Mouse (Mus musculus): ENCODE data around the gene Sox6. TPM values are rescaled to one million over a fixed set of nuclear protein-coding genes. Genes with fewer than 3 reads are reported as not detected.

The Sox6 gene
- polyA plus RNA-seq, 1 experiment from 2014 or later = 149 TPM

DNA sequence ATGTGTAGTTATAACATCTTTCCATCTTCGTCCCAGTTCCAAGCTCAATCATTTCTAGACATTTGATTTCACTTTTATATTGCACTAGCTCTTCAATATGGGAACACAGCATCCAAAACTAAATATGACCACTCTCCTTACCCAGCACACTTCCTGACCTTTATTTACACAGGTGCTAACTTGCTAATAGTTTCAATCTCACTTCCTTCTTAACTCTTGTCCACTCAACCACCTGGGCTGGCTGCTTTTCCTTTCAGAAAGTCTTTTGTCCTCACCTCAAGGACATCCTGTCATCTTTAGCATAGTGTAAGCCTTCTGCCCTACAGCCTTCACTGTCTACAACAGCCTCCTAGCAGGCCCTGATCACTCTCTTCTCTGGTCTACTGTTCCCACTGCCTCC lies 520.9 kb downstream of the Sox6 start:
- no peak overlapping the region for H3K27ac ChIP-seq
- peaks cover 13% of the 10 kb centered on the region for H3K4me1 ChIP-seq
- WGBS = 94% methylated on average over 1 of the region's 1 CpGs
- H3K4me3 ChIP-seq = no peak overlapping the region
- no peaks in the 10 kb centered on the region for H3K9me3 ChIP-seq (replicated peaks)
- H3K27me3 ChIP-seq = no peaks in the 10 kb centered on the region
- no peak overlapping the region for H3K9ac ChIP-seq
- H3K4me2 ChIP-seq = no peak overlapping the region
- no peak for ATAC-seq
- no peaks in the 10 kb centered on the region for H3K36me3 ChIP-seq (ENCODE audit: poor library complexity, severe bottlenecking)

GRCm38 (mm10) chr7:115513681-115514080 lies 524.9 kb downstream of the Sox6 start:
- Histone ChIP-seq H3K4me2 (peak overlapping the region; percentile 34), H3K9me3 (replicated peaks) (no peaks in the 10 kb centered on the region), H3K27me3 (no peaks in the 10 kb centered on the region), H3K36me3 (ENCODE audit: poor library complexity, severe bottlenecking) (peaks cover 12% of the 10 kb centered on the region; the same call in 1 of the 2 replicates), H3K27ac (no peak overlapping the region; the same call in 1 of the 2 replicates), H3K9ac (no peak overlapping the region), H3K4me1 (peaks cover 13% of the 10 kb centered on the region), H3K4me3 (no peak overlapping the region)
- ATAC-seq = peak; percentile 65
- WGBS = 40% methylated on average over 8 of the region's 8 CpGs

DNA sequence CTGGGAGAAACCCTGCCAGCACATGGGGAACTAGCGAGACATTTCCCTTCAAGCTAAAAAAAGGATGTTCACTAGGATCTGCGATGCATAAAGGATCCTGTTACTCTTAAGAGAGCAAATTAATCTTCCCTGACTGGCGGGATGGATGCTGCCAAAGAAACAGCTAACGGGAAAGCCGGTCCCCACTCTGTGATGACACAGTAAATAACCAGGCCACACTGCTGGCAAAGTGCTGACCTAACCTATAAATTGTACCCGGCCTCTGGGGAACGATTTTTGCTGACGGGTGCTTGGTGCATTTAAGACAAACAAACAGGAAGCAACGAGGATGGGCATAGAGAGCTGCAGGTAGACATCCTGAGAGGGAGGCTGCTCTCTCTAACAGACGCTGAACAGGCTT lies 526.8 kb downstream of the Sox6 start:
- H3K4me3 ChIP-seq = no peak overlapping the region
- H3K4me1 ChIP-seq = peaks cover 13% of the 10 kb centered on the region
- no peak overlapping the region for H3K27ac ChIP-seq
- H3K4me2 ChIP-seq = no peak overlapping the region
- H3K36me3 ChIP-seq (ENCODE audit: poor library complexity, severe bottlenecking) = peaks cover 12% of the 10 kb centered on the region; the same call in 1 of the 2 replicates
- ATAC-seq = no peak
- WGBS = 65% methylated on average over 10 of the region's 10 CpGs
- no peaks in the 10 kb centered on the region for H3K9me3 ChIP-seq (replicated peaks)
- H3K9ac ChIP-seq = no peak overlapping the region
- no peaks in the 10 kb centered on the region for H3K27me3 ChIP-seq

DNA sequence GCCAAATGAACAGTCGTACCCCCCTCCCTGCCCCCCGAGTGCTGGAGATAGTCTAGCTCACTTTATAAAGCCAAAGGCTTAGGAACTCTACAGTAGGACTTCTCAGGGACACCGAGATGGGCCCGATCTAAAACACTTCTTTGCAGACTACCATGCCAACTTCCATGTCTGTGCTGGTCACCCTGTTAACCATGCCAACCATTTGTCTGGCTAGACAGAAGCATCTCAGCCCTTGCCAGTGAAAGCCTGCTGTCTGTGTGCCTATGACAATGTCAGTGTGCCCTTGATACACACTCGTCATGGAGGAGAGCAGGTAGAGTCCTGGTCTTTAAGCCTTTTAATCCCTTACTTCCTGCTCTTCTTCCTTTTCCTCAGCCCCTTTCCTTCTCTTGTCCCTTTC lies 527.5 kb downstream of the Sox6 start:
- peaks cover 13% of the 10 kb centered on the region for H3K4me1 ChIP-seq
- no peak overlapping the region for H3K9ac ChIP-seq
- no peak overlapping the region for H3K4me2 ChIP-seq
- no peaks in the 10 kb centered on the region for H3K27me3 ChIP-seq
- WGBS = 86% methylated on average over 5 of the region's 5 CpGs
- ATAC-seq = no peak
- no peak overlapping the region for H3K4me3 ChIP-seq
- H3K9me3 ChIP-seq (replicated peaks) = no peaks in the 10 kb centered on the region
- H3K36me3 ChIP-seq (ENCODE audit: poor library complexity, severe bottlenecking) = peaks cover 12% of the 10 kb centered on the region; the same call in 1 of the 2 replicates
- H3K27ac ChIP-seq = no peak overlapping the region

- WGBS = 56% methylated on average over 5 of the region's 5 CpGs
- no peaks in the 10 kb centered on the region for H3K9me3 ChIP-seq (replicated peaks)
- no peak overlapping the region for H3K27ac ChIP-seq
- peaks cover 12% of the 10 kb centered on the region; the same call in 1 of the 2 replicates for H3K36me3 ChIP-seq (ENCODE audit: poor library complexity, severe bottlenecking)
- H3K4me1 ChIP-seq = peaks cover 13% of the 10 kb centered on the region
- no peak overlapping the region for H3K4me3 ChIP-seq
- ATAC-seq = no peak
- H3K9ac ChIP-seq = no peak overlapping the region
- H3K27me3 ChIP-seq = no peaks in the 10 kb centered on the region
- no peak overlapping the region for H3K4me2 ChIP-seq
These were observed 528.6 kb downstream of the Sox6 start for GRCm38 (mm10) chr7:115510045-115510444.

GRCm38 (mm10) chr7:115506385-115506784 lies 532.2 kb downstream of the Sox6 start:
- Histone ChIP-seq H3K4me3 (no peak overlapping the region), H3K36me3 (ENCODE audit: poor library complexity, severe bottlenecking) (peaks cover 6% of the 10 kb centered on the region; the same call in 1 of the 2 replicates), H3K9me3 (replicated peaks) (no peaks in the 10 kb centered on the region), H3K4me2 (no peak overlapping the region), H3K4me1 (peaks cover 15% of the 10 kb centered on the region), H3K9ac (no peak overlapping the region), H3K27ac (no peak overlapping the region), H3K27me3 (no peaks in the 10 kb centered on the region)
- no peak for ATAC-seq
- 89% methylated on average over 6 of the region's 6 CpGs for WGBS

- H3K27me3 ChIP-seq = no peaks in the 10 kb centered on the region
- H3K4me2 ChIP-seq = no peak overlapping the region
- H3K9ac ChIP-seq = no peak overlapping the region
- WGBS = 13% methylated on average over 3 of the region's 3 CpGs
- no peaks in the 10 kb centered on the region for H3K36me3 ChIP-seq (ENCODE audit: poor library complexity, severe bottlenecking)
- no peak overlapping the region for H3K27ac ChIP-seq
- peaks cover 18% of the 10 kb centered on the region for H3K4me1 ChIP-seq
- no peak for ATAC-seq
- H3K9me3 ChIP-seq (replicated peaks) = no peaks in the 10 kb centered on the region
- H3K4me3 ChIP-seq = no peak overlapping the region
These were observed 537.1 kb downstream of the Sox6 start for GRCm38 (mm10) chr7:115501497-115501896.

GRCm38 (mm10) chr7:115500825-115501224 lies 537.8 kb downstream of the Sox6 start:
- ATAC-seq = no peak
- Histone ChIP-seq H3K36me3 (ENCODE audit: poor library complexity, severe bottlenecking) (no peaks in the 10 kb centered on the region), H3K9ac (no peak overlapping the region), H3K9me3 (replicated peaks) (no peaks in the 10 kb centered on the region), H3K27me3 (no peaks in the 10 kb centered on the region), H3K4me1 (peaks cover 18% of the 10 kb centered on the region), H3K27ac (no peak overlapping the region), H3K4me3 (no peak overlapping the region), H3K4me2 (no peak overlapping the region)

DNA sequence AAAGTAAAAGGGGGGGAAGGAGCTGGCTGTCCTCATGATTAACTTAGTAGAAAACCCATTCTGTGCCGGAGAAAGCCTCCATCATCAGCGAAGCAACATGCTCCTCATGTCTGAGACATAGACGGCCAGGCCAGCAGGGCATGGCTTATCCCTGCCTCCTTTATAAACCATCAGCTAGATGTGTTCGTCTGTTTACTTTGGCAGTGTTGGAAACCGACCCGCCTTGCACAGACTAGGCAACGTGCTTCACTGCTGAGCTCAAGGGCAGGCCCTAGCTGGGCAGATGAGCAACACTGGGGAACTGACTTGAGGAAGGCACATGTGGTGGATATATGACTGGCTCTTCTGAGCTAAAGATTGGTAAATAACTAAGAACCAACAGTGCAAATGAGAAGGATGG lies 538.4 kb downstream of the Sox6 start:
- Histone ChIP-seq H3K4me1 (peaks cover 18% of the 10 kb centered on the region), H3K27ac (no peak overlapping the region), H3K9me3 (replicated peaks) (no peaks in the 10 kb centered on the region), H3K27me3 (no peaks in the 10 kb centered on the region), H3K4me3 (no peak overlapping the region), H3K4me2 (no peak overlapping the region), H3K36me3 (ENCODE audit: poor library complexity, severe bottlenecking) (no peaks in the 10 kb centered on the region), H3K9ac (no peak overlapping the region)
- ATAC-seq = no peak
- 76% methylated on average over 7 of the region's 7 CpGs for WGBS

GRCm38 (mm10) chr7:115491721-115492120 lies 546.9 kb downstream of the Sox6 start:
- 78% methylated on average over 5 of the region's 5 CpGs for WGBS
- Histone ChIP-seq H3K4me1 (peaks cover 4% of the 10 kb centered on the region; the same call in 1 of the 2 replicates), H3K27me3 (no peaks in the 10 kb centered on the region), H3K9ac (no peak overlapping the region), H3K4me2 (no peak overlapping the region), H3K27ac (no peak overlapping the region), H3K4me3 (no peak overlapping the region), H3K36me3 (ENCODE audit: poor library complexity, severe bottlenecking) (no peaks in the 10 kb centered on the region; the same call in 1 of the 2 replicates), H3K9me3 (replicated peaks) (no peaks in the 10 kb centered on the region)
- ATAC-seq = no peak

DNA sequence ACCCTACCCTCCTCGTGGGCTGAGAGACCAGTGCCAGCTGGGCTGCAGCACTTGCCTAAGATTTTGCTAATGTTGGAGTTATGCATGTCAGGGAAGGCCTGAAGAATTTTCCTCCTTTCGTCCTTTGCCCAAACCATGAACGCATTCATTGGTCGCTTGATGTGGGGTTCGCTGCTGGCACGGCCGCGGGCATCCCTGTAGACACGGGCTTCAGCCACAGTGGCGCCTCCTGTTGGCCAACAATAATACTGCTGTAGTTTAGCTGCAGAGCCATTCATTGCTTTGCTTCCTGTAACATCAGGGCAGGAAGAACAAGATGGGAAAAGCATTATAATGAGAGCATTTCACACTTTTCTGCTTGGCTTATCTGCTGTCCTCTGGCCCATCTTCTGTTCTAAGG lies 549.0 kb downstream of the Sox6 start:
- WGBS = 63% methylated on average over 10 of the region's 10 CpGs

DNA sequence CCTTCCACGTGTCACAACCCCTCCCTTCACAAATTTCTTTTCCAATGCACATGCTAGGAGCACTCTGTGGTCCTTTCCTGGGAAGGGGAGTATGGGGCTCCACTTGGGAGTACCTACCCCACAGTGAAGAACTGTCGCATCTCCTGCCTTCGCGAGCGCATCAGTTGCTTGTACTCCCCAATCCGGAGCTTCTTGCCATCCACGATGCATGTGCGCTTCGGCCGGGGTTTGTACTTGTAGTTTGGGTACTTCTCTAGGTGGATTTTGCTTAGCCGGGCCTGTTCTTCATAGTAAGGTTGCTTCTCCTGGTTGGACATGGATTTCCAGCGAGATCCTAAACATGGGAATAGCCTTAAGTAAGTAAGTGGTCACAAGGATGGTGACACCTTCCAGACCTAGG lies 552.2 kb downstream of the Sox6 start:
- Histone ChIP-seq H3K9ac (no peak overlapping the region), H3K4me1 (no peaks in the 10 kb centered on the region)
- no peak for ATAC-seq

More for the DNA sequence above, 549.0 kb downstream of the Sox6 start:
- Histone ChIP-seq H3K27me3 (no peaks in the 10 kb centered on the region), H3K27ac (no peak overlapping the region), H3K9ac (no peak overlapping the region), H3K4me2 (no peak overlapping the region), H3K4me1 (peaks cover 4% of the 10 kb centered on the region; the same call in 1 of the 2 replicates), H3K36me3 (ENCODE audit: poor library complexity, severe bottlenecking) (peaks cover 14% of the 10 kb centered on the region; the same call in 1 of the 2 replicates), H3K9me3 (replicated peaks) (no peaks in the 10 kb centered on the region), H3K4me3 (no peak overlapping the region)
- ATAC-seq = no peak

More for the DNA sequence above, 552.2 kb downstream of the Sox6 start:
- no peak overlapping the region for H3K4me2 ChIP-seq
- H3K9me3 ChIP-seq (replicated peaks) = no peaks in the 10 kb centered on the region
- peaks cover 14% of the 10 kb centered on the region; the same call in 1 of the 2 replicates for H3K36me3 ChIP-seq (ENCODE audit: poor library complexity, severe bottlenecking)
- WGBS = 93% methylated on average over 12 of the region's 12 CpGs
- no peak overlapping the region for H3K4me3 ChIP-seq
- H3K27ac ChIP-seq = no peak overlapping the region
- no peaks in the 10 kb centered on the region for H3K27me3 ChIP-seq
